Mouse (Mus musculus) c-Kit-positive CD71-positive TER-119-negative erythroid progenitor cells, embryonic 14.5 days (primary cell): ENCODE results near the gene H2al2a.
"Not testable (repeated sequence)": the region's sequence is repeated elsewhere in the genome, so short reads cannot be mapped to it uniquely, and the experiment has no call there.

Experiments used
- DNase-seq: peaks from one replicate; pipeline ENCODE4 v3.0.0-alpha.2; 2013; ENCODE audit warnings: low read depth

H2al2a gene

DNA sequence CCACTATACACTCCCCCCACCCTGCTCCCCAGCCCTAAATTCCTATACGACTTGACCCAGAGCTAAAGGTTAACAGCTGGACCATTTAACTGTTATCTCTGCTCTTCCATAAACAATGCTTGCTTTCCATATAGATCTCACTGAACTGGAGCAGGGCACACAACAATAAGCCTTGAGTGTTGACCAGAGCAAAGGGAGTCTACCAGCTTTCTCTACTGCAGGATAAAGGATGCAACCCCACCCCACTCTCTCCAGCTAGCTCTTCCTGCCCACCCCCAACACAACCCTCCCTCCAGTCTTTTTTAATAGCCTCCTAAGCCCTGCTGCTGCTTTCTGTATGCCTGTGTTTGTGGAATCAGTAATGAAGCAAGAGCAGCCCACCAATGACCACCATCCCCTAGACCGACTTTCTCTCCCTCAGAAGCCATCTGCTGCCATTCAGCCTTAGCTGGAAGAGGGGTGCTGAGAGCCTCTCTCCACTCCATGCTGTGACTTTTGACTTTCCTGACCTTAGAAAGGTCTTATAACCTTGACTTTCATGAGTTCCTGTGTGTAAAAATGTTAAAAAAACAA lies 22.8 kb downstream of the H2al2a start:
- DNase-seq = no peak

DNA sequence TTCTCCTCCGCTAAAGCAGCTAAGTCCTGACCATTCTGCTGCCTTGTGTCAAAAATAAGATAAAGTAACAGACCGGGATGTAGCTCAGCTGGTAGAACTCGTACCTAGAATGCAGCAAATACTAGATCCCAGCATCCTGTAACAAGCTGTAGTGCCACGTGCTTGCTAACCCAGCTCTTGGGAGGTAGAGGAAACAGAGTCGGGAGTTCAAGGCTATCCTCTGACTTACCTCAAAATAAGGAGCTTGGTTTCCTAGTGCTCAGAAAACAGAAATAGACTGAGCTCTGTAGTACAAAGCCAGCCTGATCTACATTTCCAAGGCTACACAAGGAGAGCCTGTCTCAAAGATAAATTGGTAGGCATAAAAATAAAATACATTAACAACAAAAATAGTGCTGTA lies 23.5 kb downstream of the H2al2a start:
- no peak for DNase-seq

DNA sequence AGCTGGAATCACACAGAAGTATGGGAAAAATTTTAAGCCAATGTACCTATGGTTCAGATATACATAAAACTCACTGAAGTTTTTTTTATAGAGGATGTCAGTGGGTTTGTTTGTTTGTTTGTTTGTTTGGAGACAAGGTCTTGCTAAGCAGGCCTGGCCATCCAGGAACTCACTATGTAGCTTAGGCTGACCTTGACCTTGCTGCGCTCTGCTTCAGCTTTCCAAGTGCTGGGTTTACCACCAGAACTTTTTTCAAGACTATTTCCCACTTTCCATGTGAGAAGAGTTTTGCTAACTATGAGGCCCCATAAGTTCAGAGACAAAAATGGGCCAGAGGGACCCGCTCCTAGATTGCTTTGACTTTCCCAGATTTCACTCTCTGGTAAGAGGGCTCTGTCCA lies 23.9 kb downstream of the H2al2a start:
- DNase-seq = no peak

DNA sequence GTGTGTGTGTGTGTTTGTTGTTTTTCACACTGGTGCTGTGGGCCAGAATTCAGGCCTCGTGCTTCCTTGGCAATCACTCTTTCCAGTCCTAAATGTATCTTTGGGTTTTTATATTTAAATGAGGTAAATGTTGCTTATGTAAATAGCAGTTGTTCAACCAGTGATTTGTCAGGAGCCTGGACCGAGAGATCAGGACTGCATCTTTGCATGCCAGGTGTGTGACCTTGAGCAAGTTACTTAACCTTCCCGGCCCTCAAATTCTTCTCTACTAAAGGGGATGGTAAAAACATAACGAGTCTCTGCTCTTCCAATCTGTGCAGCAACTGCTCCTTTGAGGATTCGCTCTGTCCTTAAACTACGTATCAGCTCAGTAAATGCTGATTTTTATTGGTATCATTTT lies 25.4 kb downstream of the H2al2a start:
- DNase-seq = no peak

DNA sequence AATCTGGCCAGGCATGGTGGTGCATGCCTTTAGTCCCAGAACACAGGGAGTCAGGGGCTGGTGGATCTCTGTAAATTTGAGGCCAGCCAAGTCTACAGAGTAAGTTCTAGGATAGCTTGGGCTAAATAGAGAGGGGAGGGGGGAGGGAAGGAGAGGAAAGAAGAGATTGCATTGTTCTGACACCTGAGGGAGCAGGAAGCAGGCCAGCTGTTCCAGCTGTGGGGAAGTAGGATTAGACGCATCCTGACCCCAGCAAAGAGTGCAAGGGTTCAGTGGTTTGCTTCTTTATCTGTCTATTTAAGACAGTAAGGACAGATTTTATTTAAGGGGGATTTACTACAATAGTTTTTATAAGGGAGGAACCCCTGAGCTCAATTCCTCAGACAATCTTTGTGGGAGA lies 26.1 kb downstream of the H2al2a start:
- no peak for DNase-seq

DNA sequence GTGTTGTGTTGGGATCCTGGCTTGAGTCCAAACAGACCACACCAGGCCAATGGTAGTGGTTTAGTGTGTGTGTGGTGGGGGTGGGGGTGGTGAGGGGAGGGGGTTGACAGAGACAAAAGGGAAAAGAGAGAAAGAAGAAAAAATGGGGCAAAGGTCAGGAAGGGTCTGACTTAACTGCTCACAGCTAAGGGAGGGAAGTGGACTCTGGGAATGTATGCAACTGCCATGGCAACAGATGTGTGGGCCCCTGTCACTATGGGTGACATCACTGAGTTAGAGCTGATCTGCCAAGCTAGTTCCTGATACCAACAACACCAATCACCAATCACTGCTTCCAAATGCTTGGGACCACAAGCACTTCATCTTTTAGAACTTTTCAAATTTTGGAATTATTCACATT lies 26.6 kb downstream of the H2al2a start:
- DNase-seq = no peak

DNA sequence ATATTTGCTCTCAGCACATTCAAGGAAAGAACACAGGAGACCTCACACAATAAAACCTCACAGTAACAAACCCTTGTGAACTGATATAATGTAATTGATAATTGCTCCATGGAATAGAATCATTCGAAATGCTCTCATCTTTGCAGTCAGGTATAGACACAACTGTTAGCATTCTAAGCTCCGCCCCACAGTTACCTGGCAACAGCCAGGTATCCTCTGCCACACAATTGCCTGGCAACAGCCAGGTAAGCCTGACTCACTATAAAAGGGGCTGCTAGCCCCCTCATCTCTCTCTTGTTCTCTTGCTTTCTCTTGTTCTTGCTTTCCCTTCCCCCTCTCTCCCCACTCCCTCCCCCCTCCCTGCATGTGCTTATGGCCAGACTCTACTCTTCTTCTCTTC lies 28.2 kb downstream of the H2al2a start:
- no peak for DNase-seq

DNA sequence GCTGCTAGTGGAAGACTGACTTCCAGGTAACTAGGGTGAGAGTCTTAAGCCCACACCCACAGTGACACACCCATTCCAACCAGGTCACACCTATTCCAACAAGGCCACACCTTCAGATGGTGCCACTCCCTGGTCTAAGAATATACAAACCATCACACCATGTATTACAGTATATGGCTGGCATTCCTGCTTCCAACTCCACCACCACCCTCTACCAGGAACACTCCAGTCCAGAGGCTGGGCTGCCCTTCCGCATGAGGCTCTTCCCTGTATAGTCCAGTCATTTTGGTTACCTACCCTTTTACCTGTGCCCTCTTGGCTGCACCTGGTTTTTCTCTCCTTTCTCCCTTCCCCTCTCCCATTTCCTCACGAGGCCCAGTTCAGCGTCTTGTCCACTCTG lies 28.7 kb downstream of the H2al2a start:
- not testable (repeated sequence) for DNase-seq

DNA sequence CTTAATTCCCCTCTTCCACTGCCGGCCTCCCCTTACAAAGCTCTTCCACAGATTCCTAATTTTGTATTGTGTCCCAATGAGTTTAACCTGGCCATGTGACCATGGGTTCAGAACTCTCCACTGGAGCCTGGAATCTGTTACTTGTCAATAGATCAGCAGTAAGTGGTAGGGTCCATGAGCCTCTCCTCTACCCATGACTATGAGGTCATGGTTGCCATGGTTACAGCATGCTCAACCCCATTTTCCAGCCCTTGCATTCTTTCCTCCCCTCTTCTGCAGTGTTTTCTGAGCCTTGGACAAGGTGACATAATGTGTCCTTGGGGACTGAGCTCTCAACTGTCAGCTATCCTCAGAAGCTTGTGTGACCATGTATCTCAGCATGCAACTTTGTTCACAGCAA lies 37.3 kb downstream of the H2al2a start:
- no peak for DNase-seq

DNA sequence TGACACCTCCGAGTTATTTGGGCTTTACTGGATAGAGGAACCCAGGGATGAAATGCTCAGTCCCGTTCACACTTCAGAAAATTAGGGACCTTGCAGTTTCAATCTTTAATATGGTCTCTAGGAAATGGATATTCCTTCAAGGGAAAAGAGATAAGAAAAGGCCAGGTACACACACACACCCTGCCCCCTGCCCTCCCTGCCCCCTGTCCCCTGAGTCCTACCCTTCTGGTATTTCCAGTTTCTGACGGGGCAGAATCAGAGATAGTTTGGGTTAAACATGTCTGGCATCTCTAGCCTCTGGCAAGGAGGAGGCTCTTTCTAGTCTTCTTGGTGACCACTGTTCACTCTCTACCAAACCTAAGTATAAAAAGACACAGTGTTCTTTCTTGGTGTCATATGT lies 49.9 kb downstream of the H2al2a start:
- no peak for DNase-seq
